ENCODE assay signal across 14 mouse cellular contexts in genomic region chr2:145655373-145655960, GRCm38 (mm10). TPM values are rescaled to one million over a fixed set of nuclear protein-coding genes. Genes with fewer than 3 reads are reported as not detected.
DNase-seq lines count a peak whose midpoint lies in the region; ATAC-seq lines count a peak whose summit lies in the region.
"Had no signal": no experiment of that assay in that cellular context is flagged by ENCODE, and none has a peak within 500 bp of the region (broad histone marks: within the 10 kb centered on the region; RNA-seq: fewer than 3 reads in every experiment).

No protein-coding gene starts in this region.

- no peak for DNase-seq in heart, postnatal 36 days
- DNase-seq in lung, postnatal 14 days: no peak
- peak; percentile 54 for DNase-seq in embryonic facial prominence, embryonic 10.5 days (ENCODE audit: low spot score)
- DNase-seq in retina, embryonic 14.5 days (ENCODE audit: low spot score): peak; percentile 30
- no peak for DNase-seq in spleen, postnatal 36 days (ENCODE audit: low spot score in 2 of 2)
- DNase-seq: layer of hippocampus, adult 9-11 months; liver; thymus, postnatal 25 days had no signal

- H3K36me3 ChIP-seq in heart, embryonic 16.5 days (ENCODE audit: control insufficient read depth, insufficient read depth): no peaks in the 10 kb centered on the region
- H3K36me3 ChIP-seq in lung, embryonic 16.5 days (ENCODE audit: control insufficient read depth, insufficient read depth, low read length): no peaks in the 10 kb centered on the region
- no peaks in the 10 kb centered on the region for H3K36me3 ChIP-seq in embryonic facial prominence, embryonic 10.5 days (replicated peaks)
- H3K36me3 ChIP-seq: embryonic facial prominence, embryonic 13.5 days had no signal

- intact Hi-C loops in heart, postnatal 36 days (cut with DNase I): no loop called here

- no peak overlapping the region for H3K9ac ChIP-seq in heart, embryonic 16.5 days (ENCODE audit: low read length)
- H3K9ac ChIP-seq in lung, embryonic 16.5 days (ENCODE audit: low read length): no peak overlapping the region
- H3K9ac ChIP-seq: embryonic facial prominence, embryonic 13.5 days had no signal

- no peaks in the 10 kb centered on the region for H3K27me3 ChIP-seq in heart, embryonic 16.5 days (ENCODE audit: control insufficient read depth, insufficient read depth, low read length)
- H3K27me3 ChIP-seq in lung, embryonic 16.5 days (ENCODE audit: control insufficient read depth, insufficient read depth, low read depth, low read length): no peaks in the 10 kb centered on the region
- H3K27me3 ChIP-seq in embryonic facial prominence, embryonic 10.5 days (replicated peaks; ENCODE audit: low read depth, poor library complexity, severe bottlenecking): no peaks in the 10 kb centered on the region
- H3K27me3 ChIP-seq: embryonic facial prominence, embryonic 13.5 days had no signal

- H3K4me2 ChIP-seq in heart, embryonic 16.5 days (ENCODE audit: low read depth, low read length): no peak overlapping the region
- no peak overlapping the region for H3K4me2 ChIP-seq in lung, embryonic 16.5 days (ENCODE audit: low read depth, low read length)
- H3K4me2 ChIP-seq: embryonic facial prominence, embryonic 13.5 days had no signal

- WGBS in heart, embryonic 16.5 days: 24% methylated on average over 12 of the region's 12 CpGs
- 27% methylated on average over 12 of the region's 12 CpGs for WGBS in lung, embryonic 16.5 days
- 32% methylated on average over 12 of the region's 12 CpGs for WGBS in embryonic facial prominence, embryonic 10.5 days

- no peak overlapping the region for H3K4me3 ChIP-seq in heart, embryonic 16.5 days (ENCODE audit: low read length)
- H3K4me3 ChIP-seq in lung, embryonic 16.5 days (ENCODE audit: low read length): no peak overlapping the region
- no peak overlapping the region for H3K4me3 ChIP-seq in embryonic facial prominence, embryonic 10.5 days
- H3K4me3 ChIP-seq: embryonic facial prominence, embryonic 13.5 days; myocyte had no signal

- H3K27ac ChIP-seq in heart, embryonic 16.5 days (ENCODE audit: low read length): no peak overlapping the region
- H3K27ac ChIP-seq in lung, embryonic 16.5 days (ENCODE audit: low read length): no peak overlapping the region
- H3K27ac ChIP-seq in embryonic facial prominence, embryonic 10.5 days (replicated peaks): no peak overlapping the region
- H3K27ac ChIP-seq: embryonic facial prominence, embryonic 13.5 days had no signal

- 0 out of 2 replicates have a peak, but pooled peaks cover 2% of the 10 kb centered on the region for H3K9me3 ChIP-seq in heart, embryonic 16.5 days (replicated peaks; ENCODE audit: control insufficient read depth, low read length)
- no peaks in the 10 kb centered on the region for H3K9me3 ChIP-seq in lung, embryonic 16.5 days (ENCODE audit: control insufficient read depth, low read length)
- no peaks in the 10 kb centered on the region for H3K9me3 ChIP-seq in embryonic facial prominence, embryonic 10.5 days
- H3K9me3 ChIP-seq: embryonic facial prominence, embryonic 13.5 days had no signal

- H3K4me1 ChIP-seq in heart, embryonic 16.5 days (ENCODE audit: control insufficient read depth, insufficient read depth, low read length): no peaks in the 10 kb centered on the region
- H3K4me1 ChIP-seq in lung, embryonic 16.5 days (replicated peaks; ENCODE audit: control insufficient read depth, insufficient read depth, low read length): no peaks in the 10 kb centered on the region
- H3K4me1 ChIP-seq in embryonic facial prominence, embryonic 10.5 days: no peaks in the 10 kb centered on the region
- H3K4me1 ChIP-seq: embryonic facial prominence, embryonic 13.5 days had no signal

- peak; percentile 60; the same call in 1 of the 2 replicates for ATAC-seq in heart, embryonic 16.5 days (replicated peaks; ENCODE audit: extremely low read depth, insufficient read depth, low FRiP score)
- peak; percentile 91 for ATAC-seq in lung, embryonic 16.5 days (ENCODE audit: low read depth)
- no peak for ATAC-seq in erythroblast, adult 5-6 weeks (replicated peaks; ENCODE audit: low FRiP score, poor library complexity, severe bottlenecking)
- ATAC-seq: activated CD4-positive, CD25-positive, alpha-beta regulatory T cell, adult 4 months had no signal

RNA-seq across cellular contexts. Expression of gene Rin2, which starts 19.5 kb away (rescaled TPM):
- 18.7 and 21.4 TPM in 2 replicates for polyA plus RNA-seq in heart, embryonic 16.5 days (2015; fragmentation: Nextera tagmentation; extraction: Ambion mirVana)
- 10 to 100 TPM; 20.6 to 27.9 TPM for total RNA-seq in heart, postnatal 36 days (2021)
- 37.9 and 41.5 TPM in 2 replicates for polyA plus RNA-seq in lung, embryonic 16.5 days (2015; fragmentation: Nextera tagmentation; extraction: Ambion mirVana)
- 13.7 and 16.2 TPM in 2 replicates for polyA plus RNA-seq in embryonic facial prominence, embryonic 10.5 days (2016; fragmentation: Nextera tagmentation; extraction: Ambion mirVana)
- total RNA-seq in erythroblast, adult 5-6 weeks (2015; ENCODE audit: low replicate concordance): 4.8 and 16.3 TPM in 2 replicates
- 4.3 and 6.3 TPM in 2 replicates for total RNA-seq in erythroblast, adult 5-6 weeks (2017; ENCODE audit: low replicate concordance)

Comparison
In these comparisons a context has a peak if more than half of its experiments do, and no peak if none do; other contexts are left out.
1. DNase-seq: peak in embryonic facial prominence, embryonic 10.5 days (single experiment) and retina, embryonic 14.5 days (single experiment); none in heart, postnatal 36 days (0 of 2), lung, postnatal 14 days (single experiment) and spleen, postnatal 36 days (0 of 2).